Mouse (Mus musculus) ES-E14 (cell line): ENCODE measurements at regions not wholly inside any gene's neighbourhood (a gene's known extent, or its start where the extent isn't known, plus 50 kb on each side); places are given as distances from the start of the nearest gene placed in this dataset.

Source experiments
- CHD2 ChIP-seq: IDR thresholded peaks from 2 replicates; pipeline ENCODE4 v1.6.1; 2014; ENCODE audit warnings: mild to moderate bottlenecking, low read depth, low read length, inconsistent platforms
- MAFK ChIP-seq: IDR thresholded peaks from 2 replicates; pipeline ENCODE4 v1.6.1; 2014; ENCODE audit warnings: mild to moderate bottlenecking, low read depth, low read length, inconsistent platforms; ENCODE audit not compliant: insufficient read depth
- ZC3H11A ChIP-seq: IDR thresholded peaks from 2 replicates; pipeline ENCODE4 v1.6.1; 2012; ENCODE audit warnings: low read depth, mild to moderate bottlenecking, inconsistent platforms, low read length, borderline replicate concordance
- ZNF384 ChIP-seq: IDR thresholded peaks from 2 replicates; pipeline ENCODE4 v1.6.1; 2012; ENCODE audit warnings: low read depth, low read length, inconsistent platforms

- TF ChIP-seq ZC3H11A (peak; percentile 11; the same call in 1 of the 2 replicates), CHD2 (no peak), ZNF384 (no peak), MAFK (no peak)
These were observed 131.5 kb upstream of the Agap1 start for GRCm38 (mm10) chr1:89323091-89323490.
